Comparison of ENCODE assay signal across 16 mouse cellular contexts in genomic region chrX:12285976-12286909, GRCm38 (mm10).
DNase-seq lines count a peak whose midpoint lies in the region; ATAC-seq and TF ChIP-seq lines count a peak whose summit lies in the region.
"Had no signal": no experiment of that assay in that cellular context is flagged by ENCODE, and none has a peak within 500 bp of the region (broad histone marks: within the 10 kb centered on the region; RNA-seq: fewer than 3 reads in every experiment).

No protein-coding gene starts in this region.

- peaks cover 33% of the 10 kb centered on the region for H3K4me1 ChIP-seq in hindbrain, embryonic 10.5 days (replicated peaks)
- H3K4me1 ChIP-seq in hindbrain, embryonic 13.5 days (replicated peaks) = no peaks in the 10 kb centered on the region; the same call in 1 of the 2 replicates
- H3K4me1 ChIP-seq in E14TG2a.4 (replicated peaks; ENCODE audit: low read depth, low read length) = peaks cover 58% of the 10 kb centered on the region
- H3K4me1 ChIP-seq in embryonic facial prominence, embryonic 13.5 days = peaks cover 14% of the 10 kb centered on the region; the same call in 1 of the 2 replicates

- DNase-seq in hindbrain, embryonic 10.5 days (ENCODE audit: low spot score) = peak; percentile 27
- DNase-seq in ES-CJ7 (ENCODE audit: low read depth, low spot score) = peak; percentile 55
- DNase-seq in adrenal gland, adult 8-10 months = no peak
- DNase-seq: adrenal gland, postnatal 36 days; gastrocnemius, postnatal 36 days; layer of hippocampus, adult 9-11 months; right cerebral cortex, postnatal 25 days; thymus, adult 2 months had no signal

- TF ChIP-seq CTCF in E14TG2a.4 (conservative IDR thresholded peaks at IDR 0.05; ENCODE audit: low read length) = no peak

- ATAC-seq in hindbrain, embryonic 13.5 days (ENCODE audit: low FRiP score) = no peak
- no peak for ATAC-seq in embryonic facial prominence, embryonic 13.5 days (ENCODE audit: insufficient number of reproducible peaks, insufficient read depth, low FRiP score, low TSS enrichment, low read depth)
- ATAC-seq in megakaryocyte-erythroid progenitor cell, adult 5-6 weeks (replicated peaks; ENCODE audit: low FRiP score, low TSS enrichment, poor library complexity, severe bottlenecking) = no peak
- no peak for ATAC-seq in frontal cortex, adult (ENCODE audit: low TSS enrichment)
- ATAC-seq: forebrain, embryonic 16.5 days; lung, postnatal 0 days; midbrain, embryonic 16.5 days had no signal

- peak overlapping the region; percentile 59 for H3K27ac ChIP-seq in hindbrain, embryonic 10.5 days
- H3K27ac ChIP-seq in hindbrain, embryonic 13.5 days = no peak overlapping the region
- H3K27ac ChIP-seq in embryonic facial prominence, embryonic 13.5 days = no peak overlapping the region

- H3K9me3 ChIP-seq in hindbrain, embryonic 10.5 days = no peaks in the 10 kb centered on the region
- no peaks in the 10 kb centered on the region for H3K9me3 ChIP-seq in hindbrain, embryonic 13.5 days
- H3K9me3 ChIP-seq in E14TG2a.4 (ENCODE audit: low read length) = no peaks in the 10 kb centered on the region
- no peaks in the 10 kb centered on the region for H3K9me3 ChIP-seq in embryonic facial prominence, embryonic 13.5 days

- 14% methylated on average over 24 of the region's 24 CpGs for WGBS in hindbrain, embryonic 10.5 days
- 21% methylated on average over 24 of the region's 24 CpGs for WGBS in hindbrain, embryonic 13.5 days
- 22% methylated on average over 24 of the region's 24 CpGs for WGBS in embryonic facial prominence, embryonic 13.5 days

- H3K9ac ChIP-seq in hindbrain, embryonic 13.5 days = no peak overlapping the region
- no peak overlapping the region for H3K9ac ChIP-seq in embryonic facial prominence, embryonic 13.5 days

- no peaks in the 10 kb centered on the region for H3K36me3 ChIP-seq in hindbrain, embryonic 10.5 days
- H3K36me3 ChIP-seq in hindbrain, embryonic 13.5 days = no peaks in the 10 kb centered on the region
- H3K36me3 ChIP-seq in E14TG2a.4 (ENCODE audit: insufficient read depth, low read length) = no peaks in the 10 kb centered on the region
- no peaks in the 10 kb centered on the region for H3K36me3 ChIP-seq in embryonic facial prominence, embryonic 13.5 days

- H3K27me3 ChIP-seq in hindbrain, embryonic 10.5 days (ENCODE audit: insufficient read depth, poor library complexity, severe bottlenecking) = peaks cover 80% of the 10 kb centered on the region
- peaks cover 45% of the 10 kb centered on the region for H3K27me3 ChIP-seq in hindbrain, embryonic 13.5 days
- no peaks in the 10 kb centered on the region for H3K27me3 ChIP-seq in E14TG2a.4 (ENCODE audit: insufficient read depth, low read length)
- H3K27me3 ChIP-seq in embryonic facial prominence, embryonic 13.5 days = peaks cover 49% of the 10 kb centered on the region

- no peak overlapping the region for H3K4me2 ChIP-seq in hindbrain, embryonic 13.5 days
- 0 out of 2 replicates have a peak overlapping the region, but pooled peaks have one; percentile 20 for H3K4me2 ChIP-seq in embryonic facial prominence, embryonic 13.5 days

- H3K4me3 ChIP-seq in hindbrain, embryonic 10.5 days = no peak overlapping the region
- H3K4me3 ChIP-seq in hindbrain, embryonic 13.5 days = no peak overlapping the region
- peak overlapping the region; percentile 48 for H3K4me3 ChIP-seq in E14TG2a.4 (replicated peaks; ENCODE audit: low read length)
- H3K4me3 ChIP-seq in embryonic facial prominence, embryonic 13.5 days = no peak overlapping the region
